Mouse (Mus musculus) hindbrain, postnatal 0 days (tissue): ENCODE results near the gene Eml4. TPM values are rescaled to one million over a fixed set of nuclear protein-coding genes. Genes with fewer than 3 reads are reported as not detected.

Experiments used
- ATAC-seq: fragments of 200-750 bp; cut with Nextera tagmentation; 2 replicates; pipeline ENCODE4 v1.8.0; 2017; ENCODE audit warnings: mild to moderate bottlenecking, moderate TSS enrichment, moderate library complexity
- DNase-seq: peaks from one replicate; pipeline ENCODE4 v3.0.0-alpha.2; 2015; ENCODE audit warnings: low spot score
- H3K27ac ChIP-seq: fragments of 300-500 bp; sonication (generic); 2 replicates; pipeline ENCODE4 v1.5.1; 2014; ENCODE audit warnings: mild to moderate bottlenecking
- H3K27me3 ChIP-seq: fragments of 300-500 bp; sonication (generic); 2 replicates; pipeline ENCODE4 v1.6.1; 2014; ENCODE audit warnings: low read length, mixed read lengths; ENCODE audit not compliant: insufficient read depth
- H3K36me3 ChIP-seq: fragments of 300-500 bp; sonication (generic); 2 replicates; pipeline ENCODE4 v1.6.1; 2014; ENCODE audit warnings: low read length, mixed read lengths; ENCODE audit not compliant: insufficient read depth
- H3K4me1 ChIP-seq: fragments of 300-500 bp; sonication (generic); 2 replicates; pipeline ENCODE4 v1.6.1; 2014; ENCODE audit warnings: antibody characterized with exemption, low read length, mixed read lengths; ENCODE audit not compliant: insufficient read depth
- H3K4me2 ChIP-seq: fragments of 300-500 bp; sonication (generic); 2 replicates; pipeline ENCODE4 v1.6.1; 2014; ENCODE audit warnings: low read depth, mild to moderate bottlenecking, low read length, moderate library complexity, mixed read lengths
- H3K4me3 ChIP-seq: fragments of 300-500 bp; sonication (generic); 2 replicates; pipeline ENCODE4 v1.5.1; 2014; ENCODE audit warnings: low read length
- H3K9ac ChIP-seq: fragments of 300-500 bp; sonication (generic); replicated peaks from 2 replicates; pipeline ENCODE4 v1.6.1; 2014; ENCODE audit warnings: mild to moderate bottlenecking, low read length, moderate library complexity, mixed read lengths
- H3K9me3 ChIP-seq: fragments of 300-500 bp; sonication (generic); 2 replicates; pipeline ENCODE4 v1.6.1; 2016; ENCODE audit warnings: low read length, mixed read lengths
- CTCF ChIP-seq: IDR thresholded peaks from 2 replicates; pipeline ENCODE4 v1.5.1; 2016; ENCODE audit warnings: antibody characterized with exemption, control low read depth, low read depth
- WGBS: fragments of 180-500 bp; shearing (Covaris S2); extraction: QIAGEN DNeasy Blood & Tissue Kit; methylation state at CpG from one replicate; pipeline ENCODE4 v1.1.7; 2014; 5-methylcytosine and 5-hydroxymethylcytosine counted together
- polyA plus RNA-seq: library from polyadenylated mRNA; unstranded; fragments of >200 nt; fragmentation: Nextera tagmentation; extraction: Ambion mirVana; gene quantifications from 2 replicates; pipeline ENCODE4 v1.2.1, GENCODE M21; 2015
- total RNA-seq: library from RNA; depleted of rRNA; stranded (reverse); fragments of >200 nt; gene quantifications from 2 replicates; pipeline ENCODE4 v1.2.3, GENCODE M21; 2014; rRNA removed

The Eml4 gene
- total and polyA plus RNA-seq, 2 experiments from 2014 or later, result 20.2 to 42.9 TPM

GRCm38 (mm10) chr17:83525596-83525995 lies 174.9 kb downstream of the Eml4 start:
- WGBS, result 8% methylated on average over 8 of the region's 8 CpGs
- ATAC-seq, result no peak

GRCm38 (mm10) chr17:83526091-83526561 lies 175.4 kb downstream of the Eml4 start:
- DNase-seq (no peak), ATAC-seq (no peak)
- H3K4me1 ChIP-seq, result peaks cover 15% of the 10 kb centered on the region
- H3K36me3 ChIP-seq, result no peaks in the 10 kb centered on the region
- H3K4me3 ChIP-seq, result no peak overlapping the region
- H3K27me3 ChIP-seq, result no peaks in the 10 kb centered on the region
- H3K9ac ChIP-seq, result no peak overlapping the region
- H3K4me2 ChIP-seq, result no peak overlapping the region
- peak overlapping the region; percentile 45; the same call in 1 of the 2 replicates for H3K27ac ChIP-seq
- no peaks in the 10 kb centered on the region for H3K9me3 ChIP-seq
- no peak for TF ChIP-seq CTCF
- 14% methylated on average over 5 of the region's 5 CpGs for WGBS

More at GRCm38 (mm10) chr17:83525596-83525995, 174.9 kb downstream of the Eml4 start:
- no peak for DNase-seq
- Histone ChIP-seq H3K36me3 (no peaks in the 10 kb centered on the region), H3K27ac (peak overlapping the region; percentile 45; the same call in 1 of the 2 replicates), H3K4me3 (no peak overlapping the region), H3K9ac (no peak overlapping the region), H3K4me1 (peaks cover 15% of the 10 kb centered on the region), H3K4me2 (0 out of 2 replicates have a peak overlapping the region, but pooled peaks have one; percentile 10), H3K27me3 (no peaks in the 10 kb centered on the region), H3K9me3 (no peaks in the 10 kb centered on the region)
- no peak for TF ChIP-seq CTCF

GRCm38 (mm10) chr17:83526624-83527532 lies 176.1 kb downstream of the Eml4 start:
- H3K27me3 ChIP-seq, result no peaks in the 10 kb centered on the region
- ATAC-seq (peak; percentile 84), DNase-seq (peak; percentile 64)
- H3K9me3 ChIP-seq, result no peaks in the 10 kb centered on the region
- 0 out of 2 replicates have a peak overlapping the region, but pooled peaks have one; percentile 3 for H3K4me2 ChIP-seq
- peak overlapping the region; percentile 5; the same call in 1 of the 2 replicates for H3K27ac ChIP-seq
- no peak overlapping the region for H3K4me3 ChIP-seq
- peaks cover 15% of the 10 kb centered on the region for H3K4me1 ChIP-seq
- no peaks in the 10 kb centered on the region for H3K36me3 ChIP-seq
- WGBS, result 27% methylated on average over 13 of the region's 13 CpGs
- TF ChIP-seq CTCF, result no peak
- H3K9ac ChIP-seq, result no peak overlapping the region

- Histone ChIP-seq H3K9ac (no peak overlapping the region), H3K27ac (no peak overlapping the region)
- 21% methylated on average over 17 of the region's 17 CpGs for WGBS
These were observed 177.1 kb downstream of the Eml4 start for GRCm38 (mm10) chr17:83527651-83528381.

More at GRCm38 (mm10) chr17:83527651-83528381, 177.1 kb downstream of the Eml4 start:
- peak overlapping the region; percentile 3; the same call in 1 of the 2 replicates for H3K4me2 ChIP-seq
- DNase-seq, result peak; percentile 56
- no peak for TF ChIP-seq CTCF
- H3K4me3 ChIP-seq, result no peak overlapping the region
- H3K4me1 ChIP-seq, result peaks cover 15% of the 10 kb centered on the region
- no peaks in the 10 kb centered on the region for H3K27me3 ChIP-seq
- no peaks in the 10 kb centered on the region for H3K36me3 ChIP-seq
- no peaks in the 10 kb centered on the region for H3K9me3 ChIP-seq
- ATAC-seq, result peak; percentile 43

Other genes with a start within 250 kb of the Eml4 start
- gene Pkdcc, start 135.6 kb upstream of the Eml4 start, total RNA-seq, result 61.0 and 65.5 TPM in 2 replicates
- 3.3 and 3.8 TPM in 2 replicates for gene Pkdcc, start 135.6 kb upstream of the Eml4 start, polyA plus RNA-seq
- gene Cox7a2l, start 166.4 kb downstream of the Eml4 start, total RNA-seq, result 355 and 356 TPM in 2 replicates
- 235 and 242 TPM in 2 replicates for gene Cox7a2l, start 166.4 kb downstream of the Eml4 start, polyA plus RNA-seq